Mouse (Mus musculus): ENCODE measurements around the gene Ssna1.

GRCm38 (mm10) chr2:25320084-25320483, 47.8 kb upstream of the Ssna1 start:
- TF ChIP-seq CTCF (IDR thresholded peaks at IDR 0.05) (no peak), EP300 (IDR thresholded peaks at IDR 0.05) (no peak)
